Mouse (Mus musculus): ENCODE measurements around the gene Olfr223. TPM values are rescaled to one million over a fixed set of nuclear protein-coding genes. Genes with fewer than 3 reads are reported as not detected.

Olfr223 gene
- total and polyA plus RNA-seq, 3 experiments: not detected

- Histone ChIP-seq H3K9ac (ENCODE audit: control insufficient read depth, low read depth, low read length, poor library complexity, severe bottlenecking) (no peak overlapping the region), H3K4me3 (ENCODE audit: control insufficient read depth in 1 of 2, insufficient read depth in 1 of 2, low read depth in 2 of 2, low read length in 2 of 2) (no peak overlapping the region), H3K36me3 (ENCODE audit: control insufficient read depth in 1 of 2, insufficient read depth in 2 of 2, low read length in 2 of 2) (no peaks in the 10 kb centered on the region), H3K9me3 (replicated peaks; ENCODE audit: insufficient read depth, low read length) (no peaks in the 10 kb centered on the region), H3K79me2 (ENCODE audit: control insufficient read depth, insufficient read depth, low read length, poor library complexity) (no peaks in the 10 kb centered on the region), H3K27ac (ENCODE audit: control insufficient read depth, low read depth, low read length) (no peak overlapping the region), H3K4me1 (ENCODE audit: control insufficient read depth in 1 of 2, insufficient read depth in 2 of 2, low read length in 2 of 2) (no peaks in the 10 kb centered on the region), H3K27me3 (ENCODE audit: control insufficient read depth in 1 of 2, insufficient read depth in 2 of 2, low read length in 2 of 2) (peaks cover 2 to 5% of the 10 kb centered on the region in 2 experiments; a peak in 3 of 4 replicates)
- no peak for TF ChIP-seq CHD1 (IDR thresholded peaks at IDR 0.05; ENCODE audit: low read depth, low read length)
- no peak for TF ChIP-seq TBP (IDR thresholded peaks at IDR 0.05; ENCODE audit: low read depth, low read length)
- no peak for TF ChIP-seq USF1 (IDR thresholded peaks at IDR 0.05; ENCODE audit: low read depth, low read length)
- TF ChIP-seq ZNF384 (IDR thresholded peaks at IDR 0.05; ENCODE audit: low read depth, low read length): peak; percentile 70
- no peak for TF ChIP-seq MAZ (IDR thresholded peaks at IDR 0.05; ENCODE audit: low read depth, low read length)
- TF ChIP-seq MYB (IDR thresholded peaks at IDR 0.05; ENCODE audit: low read depth, low read length): no peak
- no peak for TF ChIP-seq NELFE (IDR thresholded peaks at IDR 0.05; ENCODE audit: low read depth, low read length)
- no peak for TF ChIP-seq MYC (IDR thresholded peaks at IDR 0.05; ENCODE audit: low read depth, low read length)
- TF ChIP-seq ELF1 (IDR thresholded peaks at IDR 0.05; ENCODE audit: low read depth, low read length): no peak
- no peak for TF ChIP-seq ZKSCAN1 (IDR thresholded peaks at IDR 0.05; ENCODE audit: low read depth, low read length)
- TF ChIP-seq CTCF (IDR thresholded peaks at IDR 0.05 in 2 of 3, conservative IDR thresholded peaks at IDR 0.05 in 1 of 3; ENCODE audit: control insufficient read depth in 1 of 3, insufficient read depth in 1 of 3, low read depth in 2 of 3, low read length in 3 of 3, poor library complexity in 1 of 3, severe bottlenecking in 1 of 3): peak; percentile 67 to 90 (median 83)
- TF ChIP-seq POLR2A (IDR thresholded peaks at IDR 0.05; ENCODE audit: control insufficient read depth in 1 of 2, insufficient read depth in 1 of 2, low read depth in 1 of 2, low read length in 2 of 2, poor library complexity in 1 of 2): no peak
- TF ChIP-seq SMC3 (IDR thresholded peaks at IDR 0.05; ENCODE audit: low read depth, low read length): peak; percentile 92
- TF ChIP-seq MAFK (IDR thresholded peaks at IDR 0.05; ENCODE audit: borderline replicate concordance, low read depth, low read length): no peak
- TF ChIP-seq E2F4 (IDR thresholded peaks at IDR 0.05; ENCODE audit: borderline replicate concordance, low read depth, low read length): no peak
- TF ChIP-seq TCF12 (IDR thresholded peaks at IDR 0.05; ENCODE audit: low read depth, low read length): no peak
- TF ChIP-seq MXI1 (IDR thresholded peaks at IDR 0.05; ENCODE audit: low read depth, low read length): no peak
- no peak for TF ChIP-seq ETS1 (IDR thresholded peaks at IDR 0.05; ENCODE audit: low read depth, low read length)
- no peak for TF ChIP-seq POLR2AphosphoS2 (IDR thresholded peaks at IDR 0.05; ENCODE audit: low read length)
- peak; percentile 79 for TF ChIP-seq RAD21 (IDR thresholded peaks at IDR 0.05; ENCODE audit: low read depth, low read length)
- TF ChIP-seq GATA1 (IDR thresholded peaks at IDR 0.05; ENCODE audit: low read depth, low read length): no peak
- no peak for TF ChIP-seq ZMIZ1 (IDR thresholded peaks at IDR 0.05; ENCODE audit: low read depth, low read length)
- TF ChIP-seq ZC3H11A (IDR thresholded peaks at IDR 0.05; ENCODE audit: low read depth, low read length): peak; percentile 80
- no peak for TF ChIP-seq RCOR1 (IDR thresholded peaks at IDR 0.05; ENCODE audit: low read depth, low read length)
- no peak for TF ChIP-seq USF2 (IDR thresholded peaks at IDR 0.05; ENCODE audit: borderline replicate concordance in 1 of 2, insufficient read depth in 1 of 2, low read depth in 1 of 2, low read length in 2 of 2)
- no peak for TF ChIP-seq GABPA (IDR thresholded peaks at IDR 0.05; ENCODE audit: low read depth, low read length)
- peak; percentile 59 for DNase-seq (ENCODE audit: low read depth, low spot score)
These were observed 23.8 kb downstream of the Olfr223 start for GRCm38 (mm10) chr11:59569306-59569705.

Data from MEL (cell line).